Mouse (Mus musculus) midbrain, embryonic 10.5 days (tissue): ENCODE measurements around the gene Baz2a. TPM values are rescaled to one million over a fixed set of nuclear protein-coding genes. Genes with fewer than 3 reads are reported as not detected.

Source experiments
- DNase-seq: peaks from one replicate; pipeline ENCODE4 v3.0.0-alpha.2; 2017; ENCODE audit warnings: low spot score
- H3K27ac ChIP-seq: fragments of 300-500 bp; sonication (generic); replicated peaks from 2 replicates; pipeline ENCODE4 v1.5.1; 2016; ENCODE audit warnings: mild to moderate bottlenecking
- H3K27me3 ChIP-seq: fragments of 300-500 bp; sonication (generic); 2 replicates; pipeline ENCODE4 v1.6.1; 2016; ENCODE audit warnings: low read depth, mild to moderate bottlenecking; ENCODE audit not compliant: poor library complexity, severe bottlenecking
- H3K36me3 ChIP-seq: fragments of 300-500 bp; sonication (generic); 2 replicates; pipeline ENCODE4 v1.6.1; 2016; ENCODE audit warnings: mild to moderate bottlenecking, moderate library complexity
- H3K4me1 ChIP-seq: fragments of 300-500 bp; sonication (generic); 2 replicates; pipeline ENCODE4 v1.6.1; 2016
- H3K4me3 ChIP-seq: fragments of 300-500 bp; sonication (generic); 2 replicates; pipeline ENCODE4 v1.5.1; 2016; ENCODE audit warnings: mild to moderate bottlenecking, moderate library complexity
- H3K9me3 ChIP-seq: fragments of 300-500 bp; sonication (generic); replicated peaks from 2 replicates; pipeline ENCODE4 v1.6.1; 2016; ENCODE audit warnings: mild to moderate bottlenecking
- WGBS: fragments of 180-500 bp; shearing (Covaris S2); methylation state at CpG from one replicate; pipeline ENCODE4 v1.1.7; 2016; 5-methylcytosine and 5-hydroxymethylcytosine counted together
- polyA plus RNA-seq: library from polyadenylated mRNA; unstranded; fragments of >200 nt; fragmentation: Nextera tagmentation; extraction: Ambion mirVana; gene quantifications from 2 replicates; pipeline ENCODE4 v1.2.1, GENCODE M21; 2016

Baz2a gene
- polyA plus RNA-seq, 1 experiment from 2014 or later: 14.3 TPM

DNA sequence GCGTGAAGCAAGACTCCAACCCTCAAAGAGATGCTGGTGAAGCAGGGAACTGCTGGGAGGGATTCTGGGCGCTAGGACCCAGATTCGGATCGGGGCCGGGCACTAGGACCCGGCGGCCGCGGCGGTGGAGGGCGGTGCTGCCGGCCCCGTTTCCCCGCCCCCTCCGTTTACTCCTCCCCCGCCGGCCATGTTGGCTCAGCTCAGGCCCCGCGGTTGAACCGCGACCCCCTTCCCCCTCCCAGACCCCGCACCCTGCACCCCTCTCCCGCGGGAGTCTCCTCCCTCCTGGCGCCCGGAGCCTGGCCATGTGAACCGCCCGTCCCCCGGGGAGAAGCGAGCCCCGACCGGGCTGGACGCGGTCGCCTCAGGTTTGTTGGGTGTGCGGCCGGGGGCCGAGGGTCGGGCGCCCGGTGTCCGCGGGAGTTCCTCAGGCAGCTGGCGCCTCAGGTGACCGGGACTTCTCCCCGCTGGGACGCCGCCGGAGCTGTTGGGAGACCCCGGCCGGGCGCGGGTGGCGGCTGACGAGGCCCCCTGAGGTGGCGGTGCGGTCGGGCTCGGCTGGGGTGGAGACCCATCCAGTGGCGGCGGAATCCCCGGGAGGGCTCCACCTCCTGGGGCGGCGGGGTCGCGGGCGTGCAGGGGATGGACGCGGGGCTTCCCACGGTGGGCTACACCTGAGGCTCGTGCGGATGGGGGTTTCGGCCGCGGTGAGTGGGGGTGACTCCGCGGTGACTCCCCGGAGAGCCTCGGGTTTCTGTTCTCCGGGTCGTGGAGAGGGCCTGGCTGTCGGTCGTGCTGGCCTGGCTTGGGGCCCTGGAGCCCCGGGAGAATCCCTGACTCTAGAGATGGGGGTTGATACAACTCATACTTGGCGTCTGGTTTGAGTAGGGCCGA is 5.6 kb downstream of the Baz2a start:
- under 1% methylated on average over 84 of the region's 86 CpGs for WGBS
- H3K27me3 ChIP-seq: peaks cover 7% of the 10 kb centered on the region; the same call in 1 of the 2 replicates
- H3K9me3 ChIP-seq: no peaks in the 10 kb centered on the region
- DNase-seq: peak; percentile 93
- peak overlapping the region; percentile 99 for H3K4me3 ChIP-seq
- H3K4me1 ChIP-seq: peaks cover 57% of the 10 kb centered on the region
- H3K36me3 ChIP-seq: peaks cover 10% of the 10 kb centered on the region; the same call in 1 of the 2 replicates
- H3K27ac ChIP-seq: peak overlapping the region; percentile 95

- peak overlapping the region; percentile 99 for H3K4me3 ChIP-seq
- DNase-seq: peak; percentile 41
- H3K36me3 ChIP-seq: peaks cover 10% of the 10 kb centered on the region; the same call in 1 of the 2 replicates
- H3K27me3 ChIP-seq: peaks cover 7% of the 10 kb centered on the region; the same call in 1 of the 2 replicates
- 0% methylated on average over 13 of the region's 13 CpGs for WGBS
- H3K4me1 ChIP-seq: peaks cover 50% of the 10 kb centered on the region
- no peaks in the 10 kb centered on the region for H3K9me3 ChIP-seq
- peak overlapping the region; percentile 95 for H3K27ac ChIP-seq
These were observed 6.2 kb downstream of the Baz2a start for GRCm38 (mm10) chr10:128097587-128097971.

DNA sequence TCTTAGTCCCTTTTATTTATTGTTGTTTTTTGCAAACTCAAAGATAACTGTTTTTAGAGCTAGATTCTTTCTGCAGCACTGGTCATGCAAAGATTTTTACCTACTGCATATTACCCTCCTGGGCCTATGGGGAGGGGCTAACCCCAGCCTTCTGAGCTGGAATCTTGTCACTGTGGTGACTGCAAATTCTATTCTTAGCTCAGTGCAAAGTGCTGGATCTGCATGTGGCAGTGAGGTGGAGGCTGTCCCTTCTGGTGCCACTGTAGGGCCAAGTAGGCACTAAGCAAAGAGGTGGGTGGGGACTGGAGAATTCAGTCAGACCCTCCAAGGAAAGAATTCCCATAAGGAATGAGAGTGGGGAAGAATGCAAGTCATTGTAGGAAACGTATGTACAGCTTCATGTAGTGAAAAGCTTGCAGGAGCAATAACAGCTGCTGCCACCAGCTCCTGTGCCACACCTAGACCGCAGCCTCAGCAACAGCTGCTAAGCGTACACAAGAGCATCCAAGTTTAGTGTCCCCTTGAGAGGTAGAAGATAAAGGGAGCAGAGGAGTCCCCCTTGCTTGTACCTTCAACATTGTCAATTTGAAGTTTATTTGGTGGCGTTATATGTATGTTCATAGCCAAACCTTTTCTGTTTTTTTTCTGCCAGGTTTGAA is 18.9 kb downstream of the Baz2a start:
- Histone ChIP-seq H3K27ac (no peak overlapping the region), H3K4me3 (no peak overlapping the region), H3K9me3 (no peaks in the 10 kb centered on the region), H3K36me3 (peaks cover 68% of the 10 kb centered on the region), H3K4me1 (0 out of 2 replicates have a peak, but pooled peaks cover 4% of the 10 kb centered on the region), H3K27me3 (no peaks in the 10 kb centered on the region)
- no peak for DNase-seq
- WGBS: 89% methylated on average over 4 of the region's 4 CpGs

DNA sequence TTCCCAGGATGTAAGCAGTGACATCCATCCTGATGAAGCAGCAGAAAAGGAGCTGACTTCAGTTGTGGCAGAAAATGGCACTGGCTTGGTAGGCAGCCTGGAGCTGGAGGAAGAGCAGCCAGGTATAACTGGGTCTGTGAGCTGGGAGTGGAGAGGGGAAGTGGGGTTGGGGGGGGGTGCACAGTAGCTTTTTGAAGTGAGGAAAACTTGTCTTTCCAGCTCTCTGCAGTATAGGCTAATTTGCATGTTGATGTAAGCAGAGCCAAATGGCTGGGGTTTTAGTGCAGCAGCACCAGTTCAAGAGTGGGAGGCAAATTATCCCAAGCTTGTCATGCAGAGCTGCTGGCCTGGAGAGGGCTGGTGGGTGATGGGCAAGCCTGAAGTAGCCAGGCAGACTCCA is 19.9 kb downstream of the Baz2a start:
- no peaks in the 10 kb centered on the region for H3K27me3 ChIP-seq
- H3K27ac ChIP-seq: no peak overlapping the region
- DNase-seq: no peak
- no peaks in the 10 kb centered on the region for H3K9me3 ChIP-seq
- H3K4me1 ChIP-seq: 0 out of 2 replicates have a peak, but pooled peaks cover 4% of the 10 kb centered on the region
- H3K36me3 ChIP-seq: peaks cover 78% of the 10 kb centered on the region
- H3K4me3 ChIP-seq: no peak overlapping the region

GRCm38 (mm10) chr10:128123833-128124232 is 32.5 kb downstream of the Baz2a start:
- Histone ChIP-seq H3K27ac (no peak overlapping the region), H3K4me1 (no peaks in the 10 kb centered on the region), H3K27me3 (no peaks in the 10 kb centered on the region), H3K4me3 (no peak overlapping the region), H3K36me3 (peaks cover 99% of the 10 kb centered on the region), H3K9me3 (no peaks in the 10 kb centered on the region)
- DNase-seq: no peak
- WGBS: 93% methylated on average over 7 of the region's 7 CpGs

GRCm38 (mm10) chr10:128124831-128125230 is 33.5 kb downstream of the Baz2a start:
- Histone ChIP-seq H3K27ac (no peak overlapping the region), H3K36me3 (peaks cover 96% of the 10 kb centered on the region), H3K9me3 (no peaks in the 10 kb centered on the region), H3K27me3 (no peaks in the 10 kb centered on the region), H3K4me1 (no peaks in the 10 kb centered on the region), H3K4me3 (no peak overlapping the region)
- no peak for DNase-seq
- 96% methylated on average over 9 of the region's 9 CpGs for WGBS

DNA sequence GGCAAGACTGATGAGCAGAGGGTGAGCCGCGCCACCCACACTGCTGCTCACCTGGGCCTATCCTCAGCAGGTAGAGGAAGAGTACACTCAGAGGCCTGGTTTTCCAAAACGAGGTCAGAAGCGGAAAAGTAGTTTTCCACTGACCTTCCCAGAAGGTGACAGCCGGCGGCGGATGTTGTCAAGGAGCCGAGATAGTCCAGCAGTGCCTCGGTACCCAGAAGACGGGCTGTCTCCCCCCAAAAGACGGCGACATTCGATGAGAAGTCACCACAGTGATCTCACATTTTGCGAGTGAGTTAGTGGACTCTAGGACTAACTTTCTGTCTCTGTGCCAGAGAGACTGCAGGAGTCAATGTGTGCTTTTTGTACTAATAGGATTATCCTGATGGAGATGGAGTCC is 34.6 kb downstream of the Baz2a start:
- Histone ChIP-seq H3K27me3 (no peaks in the 10 kb centered on the region), H3K27ac (no peak overlapping the region), H3K36me3 (peaks cover 95% of the 10 kb centered on the region), H3K4me1 (no peaks in the 10 kb centered on the region), H3K9me3 (no peaks in the 10 kb centered on the region), H3K4me3 (no peak overlapping the region)
- no peak for DNase-seq
- WGBS: 93% methylated on average over 14 of the region's 14 CpGs

- no peaks in the 10 kb centered on the region for H3K27me3 ChIP-seq
- 78% methylated on average over 5 of the region's 5 CpGs for WGBS
- no peak for DNase-seq
- H3K4me3 ChIP-seq: no peak overlapping the region
- no peaks in the 10 kb centered on the region for H3K9me3 ChIP-seq
- peaks cover 94% of the 10 kb centered on the region for H3K36me3 ChIP-seq
- H3K4me1 ChIP-seq: no peaks in the 10 kb centered on the region
- H3K27ac ChIP-seq: 0 out of 2 replicates have a peak overlapping the region, but pooled peaks have one; percentile 38
These were observed 36.1 kb downstream of the Baz2a start for GRCm38 (mm10) chr10:128127497-128127896.

- 91% methylated on average over 8 of the region's 8 CpGs for WGBS
- Histone ChIP-seq H3K4me1 (no peaks in the 10 kb centered on the region), H3K27me3 (no peaks in the 10 kb centered on the region), H3K4me3 (no peak overlapping the region), H3K9me3 (no peaks in the 10 kb centered on the region), H3K27ac (no peak overlapping the region), H3K36me3 (peaks cover 94% of the 10 kb centered on the region)
- no peak for DNase-seq
These were observed 36.8 kb downstream of the Baz2a start for GRCm38 (mm10) chr10:128128143-128128542.

DNA sequence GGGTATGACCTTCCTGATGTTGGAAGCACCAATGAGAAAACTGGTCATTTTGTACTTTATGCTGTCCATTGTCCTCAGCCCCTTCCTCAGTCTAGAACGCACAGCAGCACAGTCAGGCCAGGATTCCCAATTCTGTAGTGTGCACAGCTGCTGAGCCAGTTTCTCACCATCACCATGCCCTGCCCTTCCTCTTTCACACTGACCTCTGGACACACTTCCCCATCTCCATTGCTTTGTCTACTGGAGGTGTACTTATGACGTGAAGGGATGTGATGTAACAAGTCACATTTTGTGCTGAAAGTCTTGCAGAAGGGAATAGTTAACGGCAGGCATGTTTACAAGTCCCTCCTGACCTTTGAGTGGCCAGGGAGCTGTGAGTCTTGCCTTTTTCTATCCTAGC is 39.9 kb downstream of the Baz2a start:
- no peak for DNase-seq
- Histone ChIP-seq H3K4me1 (peaks cover 8% of the 10 kb centered on the region), H3K27me3 (no peaks in the 10 kb centered on the region), H3K27ac (no peak overlapping the region), H3K4me3 (no peak overlapping the region), H3K9me3 (no peaks in the 10 kb centered on the region), H3K36me3 (peaks cover 87% of the 10 kb centered on the region)
- WGBS: 86% methylated on average over 3 of the region's 3 CpGs

DNA sequence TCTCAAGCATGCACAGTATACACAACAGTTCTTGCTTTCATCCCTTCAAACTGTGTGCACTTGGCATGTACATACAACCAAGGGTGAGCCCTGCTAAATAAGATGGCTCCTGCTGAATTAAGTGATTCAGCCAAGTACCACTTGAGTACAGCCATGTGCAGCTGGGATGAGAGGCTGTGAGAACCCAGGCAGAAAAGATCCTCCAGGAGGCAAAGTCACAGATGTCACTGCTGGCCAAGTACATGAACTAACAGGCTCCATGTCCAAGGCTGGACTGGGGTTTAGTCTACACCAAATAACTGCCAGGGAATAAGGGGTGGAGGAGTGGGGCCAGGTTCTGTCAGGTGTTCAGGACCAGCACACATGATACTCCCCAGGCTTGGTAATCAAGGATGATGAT is 40.4 kb downstream of the Baz2a start:
- Histone ChIP-seq H3K9me3 (no peaks in the 10 kb centered on the region), H3K27ac (no peak overlapping the region), H3K4me1 (peaks cover 8% of the 10 kb centered on the region), H3K27me3 (no peaks in the 10 kb centered on the region), H3K36me3 (peaks cover 82% of the 10 kb centered on the region), H3K4me3 (no peak overlapping the region)
- DNase-seq: no peak

DNA sequence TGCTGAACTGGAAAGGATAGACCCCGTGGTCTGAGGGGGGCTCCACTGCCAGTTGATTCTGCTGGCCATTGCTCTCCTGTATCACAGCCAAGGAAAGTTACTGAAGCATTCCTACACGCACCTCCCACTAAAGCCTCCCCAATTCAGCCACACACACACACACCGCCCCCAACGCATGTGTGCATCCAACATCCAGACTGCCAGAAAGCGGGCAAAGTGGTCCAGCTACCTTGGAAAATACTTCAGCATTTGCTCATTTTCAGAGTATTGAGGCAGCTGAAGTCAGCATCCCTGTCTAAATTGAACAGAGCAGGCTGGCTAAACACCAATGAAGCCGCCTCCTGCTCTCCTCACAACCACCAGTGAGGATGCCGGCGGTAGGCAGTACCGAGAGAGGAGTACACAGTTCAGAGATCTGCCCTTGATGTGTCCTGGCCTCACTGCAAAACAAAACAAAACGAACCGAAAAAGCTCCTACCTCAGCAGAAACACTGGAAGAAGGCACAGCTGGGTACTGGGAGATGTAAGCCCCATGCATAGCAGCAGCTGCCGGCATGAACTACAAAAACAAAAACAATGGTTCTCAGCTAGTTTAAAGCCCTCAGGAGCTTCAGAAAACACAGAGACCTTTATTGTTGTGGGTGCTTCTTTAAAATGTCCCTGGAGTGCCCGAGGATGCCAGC is 42.4 kb downstream of the Baz2a start:
- Histone ChIP-seq H3K27ac (no peak overlapping the region), H3K36me3 (peaks cover 77% of the 10 kb centered on the region), H3K9me3 (no peaks in the 10 kb centered on the region), H3K4me3 (no peak overlapping the region), H3K4me1 (peaks cover 8% of the 10 kb centered on the region), H3K27me3 (no peaks in the 10 kb centered on the region)
- DNase-seq: no peak
- 40% methylated on average over 13 of the region's 13 CpGs for WGBS
